Comparison of ENCODE assay signal across 9 mouse cellular contexts in genomic region chr12:69513166-69513565, GRCm38 (mm10).
DNase-seq lines count a peak whose midpoint lies in the region; ATAC-seq and TF ChIP-seq lines count a peak whose summit lies in the region.
"Had no signal": no experiment of that assay in that cellular context is flagged by ENCODE, and none has a peak within 500 bp of the region (broad histone marks: within the 10 kb centered on the region; RNA-seq: fewer than 3 reads in every experiment).

No protein-coding gene starts in this region.

- no peak for TF ChIP-seq CTCF in spleen, adult 2 months (IDR thresholded peaks at IDR 0.05; ENCODE audit: extremely low read depth, insufficient read depth, insufficient read length, insufficient replicate concordance)

- no peak overlapping the region; the same call in 1 of the 2 replicates for H3K4me2 ChIP-seq in liver, embryonic 15.5 days
- H3K4me2 ChIP-seq in hindbrain, embryonic 16.5 days (ENCODE audit: low read length), result no peak overlapping the region

- peak; percentile 54 to 70 for ATAC-seq in hematopoietic stem cell, adult 5-6 weeks (replicated peaks in 1 of 2; ENCODE audit: insufficient read depth in 1 of 2, low FRiP score in 2 of 2, low TSS enrichment in 1 of 2, low read depth in 1 of 2, poor library complexity in 2 of 2, severe bottlenecking in 2 of 2)
- ATAC-seq in liver, embryonic 15.5 days (ENCODE audit: insufficient read depth), result peak; percentile 68
- no peak for ATAC-seq in hindbrain, embryonic 16.5 days

- 4% methylated on average over 4 of the region's 4 CpGs for WGBS in liver, embryonic 15.5 days (ENCODE audit: insufficient replicate concordance)
- 2% methylated on average over 4 of the region's 4 CpGs for WGBS in spleen, adult 2 months
- 66% methylated on average over 4 of the region's 4 CpGs for WGBS in hindbrain, embryonic 16.5 days

- H3K9me3 ChIP-seq in liver, embryonic 15.5 days (replicated peaks), result no peaks in the 10 kb centered on the region
- no peaks in the 10 kb centered on the region for H3K9me3 ChIP-seq in hindbrain, embryonic 16.5 days (ENCODE audit: control insufficient read depth, low read length)

- H3K9ac ChIP-seq in liver, embryonic 15.5 days, result no peak overlapping the region
- H3K9ac ChIP-seq in hindbrain, embryonic 16.5 days (ENCODE audit: low read depth, low read length), result no peak overlapping the region

- H3K27ac ChIP-seq in liver, embryonic 15.5 days (replicated peaks), result peak overlapping the region; percentile 6; the same call in 1 of the 2 replicates
- peak overlapping the region; percentile 49 for H3K27ac ChIP-seq in spleen, adult 2 months (ENCODE audit: insufficient read depth, low read length)
- H3K27ac ChIP-seq in hindbrain, embryonic 16.5 days (ENCODE audit: low read depth, low read length), result no peak overlapping the region

- H3K4me3 ChIP-seq in liver, embryonic 15.5 days (replicated peaks), result no peak overlapping the region
- H3K4me3 ChIP-seq in spleen, adult 2 months (ENCODE audit: extremely low read depth, insufficient read depth, insufficient read length), result no peak overlapping the region
- no peak overlapping the region for H3K4me3 ChIP-seq in hindbrain, embryonic 16.5 days (ENCODE audit: low read length)

- no peaks in the 10 kb centered on the region for H3K36me3 ChIP-seq in liver, embryonic 15.5 days (replicated peaks)
- no peaks in the 10 kb centered on the region for H3K36me3 ChIP-seq in spleen, adult 2 months (ENCODE audit: control insufficient read depth, insufficient read depth, low read length)
- H3K36me3 ChIP-seq in hindbrain, embryonic 16.5 days (ENCODE audit: control insufficient read depth, insufficient read depth, low read length), result no peaks in the 10 kb centered on the region

- intact Hi-C loops in heart, postnatal 10 days (cut with DNase I), result no loop called here

- no peak for TF ChIP-seq POLR2A in spleen, adult 2 months (IDR thresholded peaks at IDR 0.05; ENCODE audit: low read depth, low read length)

- H3K27me3 ChIP-seq in liver, embryonic 15.5 days, result no peaks in the 10 kb centered on the region
- no peaks in the 10 kb centered on the region for H3K27me3 ChIP-seq in spleen, adult 2 months (ENCODE audit: control insufficient read depth, insufficient read depth, low read length)
- H3K27me3 ChIP-seq in hindbrain, embryonic 16.5 days (replicated peaks; ENCODE audit: control insufficient read depth, insufficient read depth, low read length), result no peaks in the 10 kb centered on the region

- peak; percentile 37 to 62 for DNase-seq in heart, adult 18-20 months
- DNase-seq in heart, postnatal 10 days, result no peak
- DNase-seq in spleen, adult 2 months (ENCODE audit: low read depth in 1 of 2, low spot score in 2 of 2), result peak; percentile 30 to 36
- no peak for DNase-seq in cerebellum, adult 11-12 months
- no peak for DNase-seq in layer of hippocampus, postnatal 10 days (ENCODE audit: low spot score in 2 of 2)
- DNase-seq: cerebellum, adult 11 months had no signal

- peaks cover 31% of the 10 kb centered on the region for H3K4me1 ChIP-seq in liver, embryonic 15.5 days (replicated peaks)
- H3K4me1 ChIP-seq in spleen, adult 2 months (ENCODE audit: control insufficient read depth, insufficient read depth, insufficient read length), result peaks cover 26% of the 10 kb centered on the region
- no peaks in the 10 kb centered on the region for H3K4me1 ChIP-seq in hindbrain, embryonic 16.5 days (ENCODE audit: control insufficient read depth, insufficient read depth, low read depth, low read length)

Comparison
In these comparisons a context has a peak if more than half of its experiments do, and no peak if none do; other contexts are left out.
1. DNase-seq: peak in heart, adult 18-20 months (2 of 2) and spleen, adult 2 months (2 of 2); none in heart, postnatal 10 days (0 of 2), cerebellum, adult 11-12 months (single experiment) and layer of hippocampus, postnatal 10 days (0 of 2).